Mouse (Mus musculus) stomach, postnatal 0 days (tissue): Measurements from ENCODE around the gene Paxbp1. TPM values are rescaled to one million over a fixed set of nuclear protein-coding genes. Genes with fewer than 3 reads are reported as not detected.

ENCODE experiments used
- ATAC-seq: fragments of 200-750 bp; cut with Nextera tagmentation; 2 replicates; pipeline ENCODE4 v1.8.0; 2017; ENCODE audit not compliant: low FRiP score, low TSS enrichment
- DNase-seq: peaks from one replicate; pipeline ENCODE4 v3.0.0-alpha.2; 2016; ENCODE audit warnings: low spot score
- H3K27ac ChIP-seq: fragments of 300-500 bp; sonication (generic); replicated peaks from 2 replicates; pipeline ENCODE4 v1.5.1; 2014; ENCODE audit warnings: mild to moderate bottlenecking, control low read depth
- H3K27me3 ChIP-seq: fragments of 300-500 bp; sonication (generic); 2 replicates; pipeline ENCODE4 v1.6.1; 2014; ENCODE audit warnings: low read length; ENCODE audit not compliant: control insufficient read depth, insufficient read depth
- H3K36me3 ChIP-seq: fragments of 300-500 bp; sonication (generic); 2 replicates; pipeline ENCODE4 v1.6.1; 2014; ENCODE audit warnings: low read length, mixed read lengths; ENCODE audit not compliant: control insufficient read depth, insufficient read depth
- H3K4me1 ChIP-seq: fragments of 300-500 bp; sonication (generic); replicated peaks from 2 replicates; pipeline ENCODE4 v1.6.1; 2014; ENCODE audit warnings: antibody characterized with exemption; ENCODE audit not compliant: control insufficient read depth, insufficient read depth
- H3K4me2 ChIP-seq: fragments of 300-500 bp; sonication (generic); replicated peaks from 2 replicates; pipeline ENCODE4 v1.6.1; 2014; ENCODE audit warnings: low read depth, mild to moderate bottlenecking, control low read depth, moderate library complexity
- H3K4me3 ChIP-seq: fragments of 300-500 bp; sonication (generic); 2 replicates; pipeline ENCODE4 v1.5.1; 2014; ENCODE audit warnings: low read depth, low read length, control low read depth
- H3K9ac ChIP-seq: fragments of 300-500 bp; sonication (generic); 2 replicates; pipeline ENCODE4 v1.6.1; 2014; ENCODE audit warnings: mild to moderate bottlenecking, low read length, control low read depth, mixed read lengths
- H3K9me3 ChIP-seq: fragments of 300-500 bp; sonication (generic); 2 replicates; pipeline ENCODE4 v1.6.1; 2016; ENCODE audit warnings: low read length; ENCODE audit not compliant: control insufficient read depth
- CTCF ChIP-seq: IDR thresholded peaks from 2 replicates; pipeline ENCODE4 v1.5.1; 2016; ENCODE audit warnings: antibody characterized with exemption, low read depth, mild to moderate bottlenecking, moderate library complexity
- EP300 ChIP-seq: optimal IDR thresholded peaks from 2 replicates; pipeline ENCODE3; 2016; ENCODE audit warnings: antibody characterized with exemption
- WGBS: fragments of 180-500 bp; shearing (Covaris S2); extraction: QIAGEN DNeasy Blood & Tissue Kit; methylation state at CpG from one replicate; pipeline ENCODE4 v1.1.7; 2014; 5-methylcytosine and 5-hydroxymethylcytosine counted together
- polyA plus RNA-seq: library from polyadenylated mRNA; unstranded; fragments of >200 nt; fragmentation: Nextera tagmentation; extraction: Ambion mirVana; gene quantifications from 2 replicates; pipeline ENCODE4 v1.2.1, GENCODE M21; 2015

The Paxbp1 gene
- polyA plus RNA-seq, 1 experiment from 2014 or later = 15.0 TPM

- Histone ChIP-seq H3K9ac (no peak overlapping the region), H3K27ac (no peak overlapping the region), H3K27me3 (no peaks in the 10 kb centered on the region), H3K9me3 (no peaks in the 10 kb centered on the region), H3K4me3 (no peak overlapping the region), H3K36me3 (no peaks in the 10 kb centered on the region), H3K4me2 (no peak overlapping the region), H3K4me1 (no peaks in the 10 kb centered on the region)
- TF ChIP-seq EP300 = no peak
- TF ChIP-seq CTCF = no peak
- 74% methylated on average over 7 of the region's 7 CpGs for WGBS
- ATAC-seq (no peak), DNase-seq (no peak)
These were observed 47.8 kb downstream of the Paxbp1 start for GRCm38 (mm10) chr16:90996327-90997243.

DNA sequence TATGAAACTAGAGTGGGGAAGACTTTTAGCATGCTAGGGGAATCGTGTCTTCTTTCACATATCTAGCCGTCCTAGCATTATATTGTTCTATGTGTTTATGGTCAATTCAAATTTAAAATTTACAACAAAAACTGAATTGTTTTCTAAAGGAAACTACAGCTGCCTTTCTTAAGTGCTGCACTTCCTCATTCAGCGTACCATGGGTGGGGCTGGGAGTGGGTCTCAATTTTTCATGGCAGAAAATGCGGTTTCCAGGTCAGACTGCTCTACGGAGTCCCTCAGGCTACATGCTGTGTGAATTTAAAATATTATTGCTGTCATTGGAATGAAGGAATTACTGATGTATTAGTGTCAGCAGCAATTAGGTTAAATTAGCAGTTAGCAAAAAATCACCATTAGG, 48.8 kb downstream of the Paxbp1 start:
- H3K4me3 ChIP-seq = no peak overlapping the region
- ATAC-seq (no peak), DNase-seq (no peak)
- H3K4me1 ChIP-seq = no peaks in the 10 kb centered on the region
- no peaks in the 10 kb centered on the region for H3K9me3 ChIP-seq
- 68% methylated on average over 5 of the region's 5 CpGs for WGBS
- H3K36me3 ChIP-seq = 0 out of 2 replicates have a peak, but pooled peaks cover 3% of the 10 kb centered on the region
- H3K9ac ChIP-seq = no peak overlapping the region
- TF ChIP-seq CTCF = no peak
- TF ChIP-seq EP300 = no peak
- H3K27ac ChIP-seq = no peak overlapping the region
- H3K27me3 ChIP-seq = no peaks in the 10 kb centered on the region
- no peak overlapping the region for H3K4me2 ChIP-seq

- H3K36me3 ChIP-seq = 0 out of 2 replicates have a peak, but pooled peaks cover 3% of the 10 kb centered on the region
- H3K4me2 ChIP-seq = no peak overlapping the region
- no peaks in the 10 kb centered on the region for H3K4me1 ChIP-seq
- ATAC-seq (no peak), DNase-seq (no peak)
- H3K4me3 ChIP-seq = no peak overlapping the region
- H3K9ac ChIP-seq = no peak overlapping the region
- no peak for TF ChIP-seq EP300
- no peak for TF ChIP-seq CTCF
- no peak overlapping the region for H3K27ac ChIP-seq
- H3K27me3 ChIP-seq = no peaks in the 10 kb centered on the region
- H3K9me3 ChIP-seq = no peaks in the 10 kb centered on the region
- WGBS = 36% methylated on average over 4 of the region's 4 CpGs
These were observed 49.3 kb downstream of the Paxbp1 start for GRCm38 (mm10) chr16:90995023-90995422.

DNA sequence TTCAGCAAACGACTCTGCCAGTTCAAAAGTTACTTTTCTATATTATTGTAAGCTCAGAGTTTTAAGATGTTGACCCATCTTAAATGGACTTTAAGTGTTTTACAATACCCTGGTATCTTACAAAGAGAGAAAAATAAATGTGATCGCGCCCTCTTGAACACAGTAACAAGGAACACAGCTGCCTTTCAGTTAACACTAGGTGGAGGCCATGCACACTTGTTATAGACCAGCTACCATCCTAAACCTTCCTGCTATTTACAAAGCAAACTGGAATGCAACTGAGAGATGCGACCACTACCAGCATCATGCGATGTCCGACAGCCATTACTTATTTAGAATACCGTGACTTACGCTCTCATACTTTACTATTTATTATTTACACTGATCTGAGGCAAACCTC, 55.2 kb downstream of the Paxbp1 start:
- TF ChIP-seq CTCF (no peak), EP300 (no peak)

DNA sequence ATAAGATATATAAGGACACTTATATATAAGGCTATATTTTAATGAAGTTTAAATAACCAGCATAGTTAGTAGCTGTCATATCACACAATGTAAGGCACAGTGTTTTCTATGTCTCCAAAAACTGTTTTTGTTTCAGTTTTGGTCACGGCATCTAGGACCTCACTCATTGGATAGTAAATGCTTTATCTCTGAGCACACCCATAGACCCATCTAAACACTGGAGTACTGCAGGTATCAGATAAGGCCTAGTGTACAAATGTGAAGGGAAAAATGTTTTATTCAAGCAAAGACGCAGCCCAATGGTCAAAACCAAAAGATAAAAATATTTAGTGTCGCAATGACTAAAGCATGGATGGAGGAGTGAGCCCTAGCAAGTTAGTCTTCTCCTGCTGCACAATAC, 55.7 kb downstream of the Paxbp1 start:
- no peak overlapping the region for H3K27ac ChIP-seq
- 86% methylated on average over 3 of the region's 3 CpGs for WGBS
- no peak overlapping the region for H3K9ac ChIP-seq
- no peak for DNase-seq
- H3K4me3 ChIP-seq = no peak overlapping the region
- no peak for ATAC-seq
- 0 out of 2 replicates have a peak, but pooled peaks cover 3% of the 10 kb centered on the region for H3K36me3 ChIP-seq
- TF ChIP-seq EP300 (no peak), CTCF (no peak)
- no peak overlapping the region for H3K4me2 ChIP-seq
- H3K9me3 ChIP-seq = no peaks in the 10 kb centered on the region
- H3K27me3 ChIP-seq = no peaks in the 10 kb centered on the region
- no peaks in the 10 kb centered on the region for H3K4me1 ChIP-seq

More for the DNA sequence above, 55.2 kb downstream of the Paxbp1 start:
- WGBS = 93% methylated on average over 8 of the region's 8 CpGs
- Histone ChIP-seq H3K9me3 (no peaks in the 10 kb centered on the region), H3K36me3 (0 out of 2 replicates have a peak, but pooled peaks cover 3% of the 10 kb centered on the region), H3K4me1 (no peaks in the 10 kb centered on the region), H3K4me3 (no peak overlapping the region), H3K27ac (no peak overlapping the region), H3K4me2 (no peak overlapping the region), H3K9ac (no peak overlapping the region), H3K27me3 (no peaks in the 10 kb centered on the region)
- DNase-seq (no peak), ATAC-seq (no peak)

DNA sequence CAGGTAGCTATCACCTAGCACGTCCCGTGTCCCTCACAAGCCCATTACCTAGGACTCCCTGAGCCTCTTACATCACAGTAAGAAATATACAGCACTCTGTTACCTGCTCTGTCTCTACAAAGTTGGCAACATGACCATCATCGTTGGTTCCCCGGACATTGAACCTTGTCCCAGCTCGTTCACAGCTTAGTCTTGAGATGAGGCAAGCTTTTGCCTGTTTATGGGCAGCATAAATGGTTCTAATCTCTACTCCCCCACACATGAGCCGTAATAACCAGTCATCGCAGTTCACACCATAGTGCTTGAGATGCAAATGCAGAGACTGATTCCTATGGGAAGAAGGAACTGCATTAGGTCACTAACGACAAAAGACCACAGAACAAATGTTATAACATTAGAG, 56.3 kb downstream of the Paxbp1 start:
- no peaks in the 10 kb centered on the region for H3K27me3 ChIP-seq
- H3K36me3 ChIP-seq = 0 out of 2 replicates have a peak, but pooled peaks cover 3% of the 10 kb centered on the region
- 84% methylated on average over 8 of the region's 8 CpGs for WGBS
- H3K27ac ChIP-seq = no peak overlapping the region
- no peak overlapping the region for H3K4me3 ChIP-seq
- ATAC-seq = no peak
- no peak for DNase-seq
- H3K9me3 ChIP-seq = no peaks in the 10 kb centered on the region
- H3K9ac ChIP-seq = no peak overlapping the region
- no peak overlapping the region for H3K4me2 ChIP-seq
- TF ChIP-seq EP300 (no peak), CTCF (no peak)
- no peaks in the 10 kb centered on the region for H3K4me1 ChIP-seq
